Mouse (Mus musculus) cerebellum, adult 9-10 months (tissue): ENCODE measurements around the gene Cbln1.

Experiments
- DNase-seq: peaks from one replicate; pipeline ENCODE4 v3.0.0; 2022

Gene Cbln1

DNA sequence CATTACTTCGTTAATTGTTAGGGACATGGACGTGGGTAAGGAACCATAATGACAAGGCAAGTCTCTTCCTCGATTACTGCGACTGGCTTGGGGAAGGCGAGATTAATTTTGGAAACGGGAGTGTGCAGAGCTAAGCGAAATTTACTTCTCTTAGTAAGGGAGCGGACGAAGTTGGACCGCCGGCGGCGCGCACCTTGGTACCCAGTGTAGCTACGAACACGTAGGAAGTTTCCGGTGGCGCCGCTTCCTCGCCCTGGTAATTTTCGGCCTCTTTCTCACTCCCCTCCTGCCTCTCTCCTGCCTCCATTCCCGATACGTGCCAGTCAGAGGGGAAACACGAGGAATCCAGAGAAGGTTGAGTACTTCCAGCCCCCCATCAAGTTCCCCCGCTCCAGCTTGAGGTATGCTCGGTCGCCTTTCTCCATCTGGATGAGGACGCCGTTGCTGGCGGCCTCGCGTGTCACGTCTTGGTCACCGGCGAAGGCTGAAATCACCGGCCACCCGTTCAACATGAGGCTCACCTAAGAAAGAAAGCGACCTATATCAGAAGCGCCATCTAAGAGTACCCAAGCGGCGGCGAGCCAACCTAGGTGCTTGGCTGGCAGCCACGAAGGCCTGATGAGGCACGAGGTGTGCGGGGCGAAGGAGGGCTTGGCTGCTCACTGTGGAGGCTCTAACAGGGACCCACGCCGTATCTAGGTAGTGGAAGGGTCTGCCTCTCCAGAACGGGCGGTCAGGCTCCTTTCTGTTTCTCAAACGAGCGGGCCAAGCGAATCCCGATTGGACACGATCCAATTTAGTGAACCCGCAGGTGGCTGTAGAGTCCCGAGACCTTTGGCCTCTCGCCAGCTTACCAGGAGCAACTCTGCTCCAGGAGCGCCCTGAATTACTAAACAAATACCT lies 2.2 kb downstream of the Cbln1 start:
- peak; percentile 93 for DNase-seq

DNA sequence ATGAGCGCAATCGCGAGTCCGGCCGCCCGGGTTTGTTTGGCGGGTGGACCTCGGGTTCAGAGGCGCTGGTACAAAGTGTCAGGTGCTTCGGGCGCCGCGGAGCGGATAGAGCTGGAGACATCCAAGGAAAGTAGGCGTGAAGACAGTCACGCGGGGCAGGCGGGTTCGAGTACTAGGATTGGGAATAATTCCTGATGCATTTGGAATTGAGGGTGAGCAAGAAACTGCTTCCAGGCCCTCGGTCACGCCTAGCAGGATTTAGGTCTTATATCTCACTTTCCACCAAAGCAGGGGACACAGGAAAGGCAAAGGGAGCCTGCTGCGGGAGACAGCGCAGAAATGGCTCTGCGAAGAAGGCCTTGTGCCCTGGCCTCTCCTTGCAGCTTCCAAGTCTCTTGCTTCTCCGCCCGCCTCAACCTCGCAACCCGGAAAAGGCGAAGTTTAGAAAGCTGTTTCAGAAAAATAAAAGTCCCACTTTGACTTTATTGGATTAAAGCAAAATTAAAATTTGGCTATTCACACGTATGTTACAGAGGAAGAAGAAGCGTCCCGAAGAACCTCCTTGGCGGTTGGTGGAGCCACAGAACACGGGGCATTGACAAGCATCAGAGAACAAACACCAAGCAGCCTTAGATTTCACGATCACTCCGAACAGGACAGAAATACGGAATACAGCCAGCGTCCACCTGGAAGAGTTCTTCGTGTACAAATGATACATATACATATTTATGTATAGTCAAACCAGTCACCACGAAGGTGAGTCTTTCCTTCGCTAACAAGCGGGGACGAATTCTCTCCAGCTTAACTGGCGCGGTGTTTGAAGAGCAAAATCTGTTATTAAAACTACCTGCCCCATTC lies 3.2 kb downstream of the Cbln1 start:
- peak; percentile 79 for DNase-seq

DNA sequence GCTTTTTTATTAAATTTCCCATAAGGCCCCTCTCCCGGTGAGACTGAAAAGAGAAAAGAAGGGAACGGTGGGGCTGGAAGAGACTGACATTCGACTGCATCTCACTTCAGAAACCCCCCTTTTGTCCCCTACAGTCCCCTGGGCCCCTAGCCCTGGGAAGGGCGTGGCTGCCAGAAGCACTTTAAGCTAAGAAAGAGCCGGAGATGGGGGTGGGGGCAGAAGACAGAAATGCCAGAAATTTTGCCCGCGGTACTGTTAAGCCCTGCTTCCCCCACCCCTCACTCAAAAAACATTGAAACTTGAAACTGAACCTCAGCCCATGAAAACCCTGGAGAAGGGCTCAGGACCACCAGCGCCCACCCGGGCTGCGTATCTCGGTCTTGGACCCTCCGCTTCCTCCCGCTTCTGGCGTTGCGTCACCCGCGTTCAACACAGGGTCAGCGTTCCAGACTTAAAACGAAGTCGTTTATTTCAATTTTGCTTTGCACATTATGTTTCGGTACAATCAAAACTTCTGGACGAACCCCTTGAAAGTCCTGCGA lies 3.9 kb downstream of the Cbln1 start:
- no peak for DNase-seq

DNA sequence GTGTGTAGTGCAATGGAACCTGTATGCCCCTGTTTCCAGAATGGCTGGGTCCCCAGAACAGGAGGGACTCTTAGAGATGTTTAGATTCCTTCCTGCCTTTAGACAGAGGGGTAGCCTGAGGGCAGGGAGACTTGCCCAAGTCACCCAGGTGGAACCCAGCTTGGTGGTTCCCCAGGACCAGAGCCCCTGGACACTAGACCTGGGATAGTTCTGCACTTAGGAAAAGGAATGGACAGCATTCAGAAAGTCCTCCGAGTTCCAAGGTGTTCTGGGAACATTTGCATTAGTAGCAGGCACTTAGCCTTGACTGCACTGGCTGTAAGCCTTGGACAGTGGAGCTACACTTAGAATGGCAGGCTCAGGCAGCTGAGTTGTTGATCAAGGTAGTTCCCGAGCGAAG lies 4.5 kb downstream of the Cbln1 start:
- DNase-seq, result peak; percentile 64

DNA sequence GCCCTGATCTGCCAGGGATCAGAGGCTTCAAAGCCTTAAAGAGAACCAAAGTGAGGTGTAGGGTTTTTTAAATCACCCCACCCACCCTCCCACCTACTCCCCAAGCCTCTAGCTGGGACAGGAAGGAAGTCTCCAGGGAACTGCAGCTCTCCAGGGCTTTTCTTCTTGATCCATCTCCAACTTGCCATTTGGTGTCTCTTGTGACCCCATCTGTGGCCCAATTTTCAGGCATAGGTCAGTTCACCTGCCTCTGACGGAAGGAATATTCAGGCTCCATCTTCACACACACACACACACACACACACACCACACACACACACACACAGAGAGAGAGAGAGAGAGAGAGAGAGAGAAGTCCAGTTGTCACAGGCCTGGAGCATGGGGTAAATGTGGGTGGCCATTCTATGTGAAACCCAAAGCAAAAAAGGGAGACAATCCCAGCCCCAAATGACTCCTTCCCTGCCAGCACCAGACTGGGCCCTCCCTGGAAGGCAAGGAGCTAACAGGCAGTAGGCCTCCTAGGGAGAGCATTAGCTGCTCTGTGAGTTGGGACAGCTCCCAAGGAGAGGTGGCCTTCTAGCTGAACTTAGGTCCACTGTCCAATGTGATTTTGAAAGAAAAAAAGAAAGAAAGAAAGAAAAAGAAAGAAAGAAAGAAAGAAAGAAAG lies 5.3 kb downstream of the Cbln1 start:
- DNase-seq, result peak; percentile 70

DNA sequence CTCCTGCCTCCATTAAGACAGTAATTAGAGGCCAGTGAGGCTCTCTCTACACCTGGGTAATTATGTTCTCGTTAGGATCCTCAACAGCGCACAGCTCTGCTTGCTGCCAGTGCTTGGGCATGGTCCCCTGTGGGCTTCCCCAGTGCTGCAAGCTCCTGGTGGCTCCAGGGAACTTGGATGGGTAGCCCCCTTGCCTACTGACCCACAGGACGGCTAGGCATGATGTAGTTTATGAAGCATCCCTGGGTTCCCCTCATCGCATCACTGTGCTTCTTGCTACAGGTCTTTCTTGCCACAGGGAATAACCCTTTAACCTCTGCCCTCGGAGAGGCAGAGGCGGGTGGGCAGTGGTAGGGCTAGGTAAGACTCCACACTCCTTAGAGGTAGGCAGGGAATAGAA lies 6.1 kb downstream of the Cbln1 start:
- DNase-seq, result peak; percentile 45

DNA sequence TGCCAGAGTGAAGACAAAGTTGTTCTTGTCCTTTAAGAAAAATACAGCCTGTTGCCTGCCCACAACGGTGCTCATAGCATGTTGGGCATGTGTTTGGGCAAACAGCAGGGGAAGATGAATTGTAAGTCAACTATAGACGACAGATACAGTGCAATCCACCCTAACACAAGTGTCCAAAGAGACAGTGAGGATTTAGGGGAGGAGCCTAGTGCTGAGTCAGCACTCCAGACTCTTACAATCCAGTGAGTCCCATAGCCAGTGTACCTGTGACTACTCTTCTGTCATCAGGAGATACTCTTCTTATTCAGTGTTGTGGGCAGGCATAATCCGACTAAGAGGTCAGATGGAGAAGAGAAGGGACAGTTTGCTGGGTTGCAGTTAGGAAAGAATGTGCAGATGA lies 8.0 kb downstream of the Cbln1 start:
- peak; percentile 37 for DNase-seq

DNA sequence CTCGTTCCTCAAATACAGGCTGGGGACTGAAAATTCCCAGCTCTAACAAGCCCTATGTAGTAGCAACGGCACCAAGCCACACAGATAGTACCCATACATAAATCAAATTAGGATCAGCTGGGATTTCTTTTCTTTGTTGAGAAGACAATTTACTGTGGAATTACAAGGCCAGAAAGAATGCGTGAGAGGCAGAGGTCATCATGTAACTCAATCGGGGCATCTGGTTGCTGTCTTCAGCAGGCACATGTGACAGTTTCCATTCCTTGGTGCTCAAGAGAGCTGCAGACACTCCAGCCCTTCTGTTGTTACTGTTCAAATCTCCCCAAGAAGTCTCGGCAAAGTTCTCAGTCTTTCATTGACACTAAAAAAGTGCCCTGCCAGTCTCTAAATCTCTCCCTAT lies 10.6 kb downstream of the Cbln1 start:
- no peak for DNase-seq

DNA sequence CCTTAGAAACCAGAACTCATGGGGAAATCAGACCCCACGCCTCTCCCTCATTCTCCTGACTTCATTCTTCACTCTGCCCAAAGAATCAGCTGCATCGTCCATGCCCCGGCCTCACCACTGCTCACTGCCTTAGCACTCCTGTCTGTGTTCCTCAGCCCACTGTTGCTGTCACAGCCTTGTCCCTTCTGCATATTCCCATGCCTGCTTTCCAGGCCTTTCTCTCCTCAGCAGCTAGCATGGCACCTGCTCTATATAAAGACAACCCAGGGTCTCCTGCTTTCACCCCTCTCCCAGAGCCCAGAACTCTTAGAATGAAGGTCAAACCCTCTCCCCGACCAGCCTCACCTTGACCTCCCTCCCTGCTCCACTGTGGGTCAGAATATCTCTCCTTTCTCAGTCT lies 15.5 kb downstream of the Cbln1 start:
- DNase-seq, result no peak

DNA sequence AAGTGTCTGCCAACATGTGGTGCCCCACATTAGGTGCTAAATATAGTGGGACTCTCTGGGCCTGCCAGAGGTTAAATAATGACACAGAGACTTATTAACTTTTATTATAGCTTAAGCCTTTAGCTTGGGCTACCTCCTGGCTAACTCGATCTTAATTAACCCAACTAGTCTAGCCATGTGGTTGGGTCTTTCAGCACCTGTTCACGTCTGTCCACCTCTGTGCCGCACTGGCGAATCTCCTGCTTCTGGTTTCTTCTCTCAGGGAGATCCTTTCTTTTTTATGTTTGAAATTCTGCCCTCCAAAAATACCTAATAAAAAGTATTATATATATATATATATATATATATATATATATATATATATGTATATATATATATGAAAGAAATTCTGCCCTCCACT lies 19.6 kb downstream of the Cbln1 start:
- no peak for DNase-seq

DNA sequence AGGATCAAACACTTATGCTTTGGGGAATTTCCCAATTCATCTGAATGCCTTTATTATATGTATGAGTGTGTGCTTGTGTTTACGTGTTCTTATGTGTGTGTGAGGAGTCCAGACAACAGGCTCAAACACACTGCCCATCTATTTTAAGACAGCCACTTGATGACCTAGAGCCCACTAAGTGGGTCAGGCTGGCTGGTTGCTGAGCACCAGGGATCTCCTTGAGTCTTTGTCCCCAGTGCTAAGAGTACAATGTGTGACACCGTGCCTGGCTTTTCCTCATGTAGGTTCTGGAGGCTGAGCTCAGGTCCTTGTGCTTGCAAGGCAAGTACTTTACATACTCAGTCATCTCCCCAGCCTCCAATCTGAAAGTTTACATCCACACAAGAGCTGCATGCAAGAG lies 20.7 kb downstream of the Cbln1 start:
- DNase-seq, result no peak

DNA sequence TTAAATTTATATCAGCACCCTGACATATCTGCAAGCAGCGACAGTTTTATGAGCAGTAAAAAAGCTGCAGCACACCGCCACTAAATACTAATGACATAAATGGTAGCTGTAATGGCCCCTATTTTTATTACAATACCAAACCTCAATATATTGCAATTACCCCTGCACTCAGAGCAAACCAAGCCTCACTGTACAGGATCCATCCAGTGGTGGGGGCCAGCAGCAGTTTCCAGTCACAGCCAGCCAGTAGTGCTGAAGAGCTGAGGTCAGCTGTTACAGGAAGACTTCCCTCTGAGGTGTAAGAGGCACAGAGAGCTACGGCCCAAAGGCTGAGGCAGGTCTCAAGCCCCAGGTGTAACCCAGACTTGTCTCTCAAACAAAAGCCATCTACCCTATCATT lies 37.8 kb downstream of the Cbln1 start:
- no peak for DNase-seq

DNA sequence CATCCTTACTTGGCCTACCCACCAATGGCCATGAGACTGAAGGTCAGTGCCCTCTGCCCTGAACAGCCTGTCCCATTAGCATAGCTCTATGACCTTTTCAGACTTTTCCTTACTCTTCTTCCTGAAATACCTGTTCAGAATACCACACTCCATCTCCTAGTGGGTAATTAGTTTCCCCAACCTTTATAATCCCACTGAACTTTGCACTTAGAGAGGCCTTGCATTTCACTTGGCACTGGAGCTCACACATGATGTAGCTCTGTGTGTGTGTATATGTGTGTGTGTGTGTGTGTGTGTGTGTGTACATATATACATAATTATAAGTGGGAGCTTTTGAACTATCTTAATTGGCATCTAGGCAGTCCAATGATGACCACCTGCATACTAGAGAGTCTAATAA lies 45.2 kb downstream of the Cbln1 start:
- DNase-seq, result no peak

DNA sequence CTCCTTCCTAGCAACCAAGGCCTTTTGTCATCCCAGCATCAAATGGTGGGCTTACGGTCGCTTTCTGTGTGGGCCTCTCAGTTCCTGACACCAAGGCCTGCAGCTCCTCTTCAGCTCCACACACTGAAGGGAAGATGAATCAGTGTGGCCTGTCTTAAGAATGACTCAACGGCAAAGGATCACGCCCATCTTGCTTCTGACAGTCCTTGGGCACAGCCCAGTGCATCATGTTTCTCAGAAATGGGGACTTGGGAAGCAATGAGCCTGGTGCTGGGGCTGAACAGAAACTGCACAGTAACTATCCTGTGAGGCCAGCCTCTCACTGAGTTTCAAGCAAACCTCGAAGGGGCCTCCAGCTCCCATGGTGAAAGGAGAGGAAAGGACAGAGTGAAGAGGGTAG lies 47.7 kb downstream of the Cbln1 start:
- DNase-seq, result no peak

DNA sequence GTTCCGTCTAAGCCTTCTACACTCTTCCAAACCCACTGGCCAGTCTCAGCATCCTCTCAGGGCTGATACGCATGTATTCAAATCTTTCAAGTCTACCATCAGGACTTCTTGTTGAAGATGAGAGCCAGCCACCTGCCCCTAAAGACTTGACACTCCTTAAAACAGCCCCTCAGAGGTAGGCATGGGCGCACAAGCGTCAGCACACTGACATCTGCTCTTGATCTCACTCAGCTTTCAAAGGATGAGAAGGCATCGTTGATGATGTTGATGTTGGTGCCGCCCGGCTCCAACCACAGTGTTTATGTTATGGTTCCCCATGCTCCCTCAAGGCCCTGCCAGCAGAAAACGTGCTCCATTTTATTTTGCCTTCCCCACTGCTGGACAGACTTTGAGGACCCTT lies 50.7 kb downstream of the Cbln1 start:
- DNase-seq, result no peak
